Mouse (Mus musculus): ENCODE measurements around the gene Slc27a4.
A peak's percentile ranks its signal among the peaks of the same experiment; 100 is the strongest.
"Not testable (repeated sequence)": the region's sequence is repeated elsewhere in the genome, so short reads cannot be mapped to it uniquely, and the experiment has no call there.

The Slc27a4 gene

DNA sequence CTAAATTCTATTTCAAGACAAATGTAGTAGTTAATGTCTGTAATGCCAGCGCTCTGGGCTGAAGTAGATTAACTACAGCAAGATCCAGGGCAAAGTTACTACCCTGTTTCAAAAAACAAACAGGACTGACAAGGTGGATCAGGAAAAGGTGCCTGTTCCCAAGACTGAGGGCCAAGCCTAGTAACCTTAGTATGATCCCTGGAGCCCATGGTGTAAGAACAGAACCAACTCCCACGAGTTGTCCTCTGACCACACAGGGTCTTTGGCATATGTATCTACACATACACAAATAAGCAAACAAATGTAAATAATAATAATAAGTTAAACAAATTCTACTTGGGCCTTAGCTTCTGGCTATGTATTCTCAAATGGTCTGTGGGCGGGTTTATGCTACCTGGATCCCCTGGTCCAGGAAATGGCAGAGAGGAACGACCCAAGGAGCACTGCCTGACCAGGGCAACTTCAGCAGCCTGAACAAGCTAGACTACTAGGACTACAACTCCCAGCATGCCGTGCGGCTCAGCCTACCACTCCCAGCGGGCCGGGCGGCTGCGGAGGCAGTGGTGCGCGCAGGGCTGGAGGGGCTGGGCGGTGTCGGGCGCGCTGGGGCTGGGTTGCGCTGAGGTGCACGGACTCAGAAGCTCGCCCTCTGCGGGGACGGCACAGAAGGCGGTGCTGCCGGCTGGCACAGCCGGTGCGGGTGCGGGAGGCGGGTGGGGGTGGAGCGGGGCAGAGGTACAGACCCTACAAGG is at the start of gene Slc27a4:
Gene Slc27a4, plus strand, starts transcription at position 560 of the 752 bp plus-strand sequence.
- peak; percentile 97 for DNase-seq

DNA sequence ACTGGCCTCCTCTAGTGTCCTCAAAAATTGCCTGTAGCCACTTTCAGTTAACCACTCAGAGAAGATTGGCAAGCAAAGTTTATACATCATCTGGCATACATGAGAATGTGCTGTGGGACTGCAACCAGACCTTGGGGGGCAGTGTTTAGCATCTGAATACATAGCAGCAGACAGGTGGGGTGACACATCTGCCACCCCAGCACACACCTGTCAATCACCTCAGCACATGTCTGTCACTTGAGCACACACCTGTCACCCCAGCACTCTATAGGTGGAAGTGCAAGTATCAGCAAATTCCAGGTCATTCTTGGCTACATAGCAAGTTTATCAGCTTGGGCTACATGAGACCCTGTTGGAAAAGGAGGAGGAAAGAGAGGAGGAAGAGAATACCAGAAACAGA is 46.7 kb upstream of the Slc27a4 start:
- no peak for DNase-seq

DNA sequence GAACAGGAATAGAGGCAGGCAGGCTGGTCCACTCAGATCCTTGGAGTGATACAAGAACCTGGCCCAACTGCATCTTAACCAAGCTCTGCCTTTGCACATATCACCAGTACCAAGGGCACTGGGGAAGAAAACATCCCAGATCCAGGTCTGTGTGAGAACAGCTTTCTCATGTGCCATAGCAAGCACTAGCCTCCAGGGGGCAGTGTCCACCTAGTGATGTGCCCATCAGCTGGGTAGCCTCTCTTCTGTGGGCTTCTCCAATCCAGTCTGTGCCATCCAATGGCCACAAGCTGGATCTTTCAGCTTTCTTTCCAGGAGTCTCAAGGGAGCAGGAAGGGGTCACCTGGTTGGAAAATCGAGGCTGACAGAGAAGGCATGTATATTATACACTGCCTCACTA is 37.6 kb upstream of the Slc27a4 start:
- peak; percentile 74 to 76 for DNase-seq

DNA sequence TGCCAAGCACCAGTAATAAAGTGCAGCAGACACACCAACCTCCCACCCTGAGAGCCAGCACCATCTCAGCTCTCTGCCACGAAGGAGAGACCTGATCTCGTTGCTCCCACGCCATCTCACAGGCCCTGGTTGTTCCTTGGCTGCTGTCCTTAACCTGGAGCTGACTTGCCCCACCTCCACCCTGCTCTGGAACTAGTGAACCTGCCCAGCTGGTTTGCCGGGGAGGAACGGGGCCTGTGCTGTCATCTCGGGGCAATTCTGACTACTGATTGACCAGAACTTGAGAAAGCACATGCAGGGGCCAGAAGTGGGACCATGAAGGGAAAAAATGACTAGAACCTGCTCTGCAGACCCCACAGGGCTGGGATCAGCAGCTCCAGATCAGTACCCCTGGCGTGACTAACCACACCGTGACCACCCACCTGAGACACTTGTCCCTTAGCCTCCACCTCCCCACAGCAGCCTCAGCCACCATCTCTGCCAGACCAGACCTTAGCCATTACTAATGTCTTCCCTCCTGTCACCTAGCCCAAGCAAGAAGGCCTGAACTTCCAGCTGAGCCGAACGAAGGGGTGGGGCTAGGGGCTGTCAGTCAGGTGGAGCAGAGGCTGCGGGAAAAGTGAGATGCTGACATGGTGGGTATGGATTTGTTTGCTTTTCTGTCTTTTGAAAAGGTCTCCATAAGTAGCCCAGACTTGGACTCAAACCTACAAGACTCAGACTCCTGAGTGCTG is 34.3 kb upstream of the Slc27a4 start:
- DNase-seq: no peak

DNA sequence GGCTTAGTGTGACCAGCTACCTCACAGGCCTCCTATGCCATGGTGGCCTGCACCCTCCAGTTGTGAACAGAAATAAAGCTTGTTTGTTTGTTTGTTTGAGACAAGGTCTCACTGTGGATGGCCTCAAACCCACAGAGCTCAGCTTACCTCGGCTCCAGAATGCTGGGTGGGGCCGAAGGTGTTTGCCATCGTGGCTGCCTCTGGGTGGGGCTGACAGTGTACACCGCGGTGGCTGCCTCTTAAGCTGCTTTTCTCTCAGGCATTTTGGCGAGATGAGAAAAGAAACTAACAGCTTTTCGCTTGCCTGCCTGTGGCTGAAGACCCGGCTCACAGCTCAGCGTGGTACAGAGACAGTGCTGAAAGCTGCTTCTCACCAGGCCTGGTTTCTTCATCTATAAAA is 33.5 kb upstream of the Slc27a4 start:
- no peak for DNase-seq

DNA sequence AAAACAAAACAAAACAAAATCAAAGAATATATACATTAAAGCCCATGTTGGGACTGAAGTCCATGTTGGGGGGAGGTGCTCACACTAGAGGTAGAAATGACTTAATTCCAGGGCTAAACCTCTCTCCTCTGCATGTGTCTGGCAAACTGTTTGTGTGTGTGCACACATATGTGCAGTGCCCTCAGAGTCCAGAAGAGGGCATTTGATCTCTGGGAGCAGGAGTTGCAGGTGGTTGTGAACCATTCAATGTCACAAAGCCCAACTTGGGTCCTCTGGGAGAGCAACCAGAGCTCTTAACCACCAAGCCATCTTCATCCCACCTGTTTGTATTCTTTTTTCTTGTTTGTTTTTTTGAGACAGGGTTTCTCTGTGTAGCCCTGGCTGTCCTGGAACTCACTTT is 32.3 kb upstream of the Slc27a4 start:
- DNase-seq: no peak

DNA sequence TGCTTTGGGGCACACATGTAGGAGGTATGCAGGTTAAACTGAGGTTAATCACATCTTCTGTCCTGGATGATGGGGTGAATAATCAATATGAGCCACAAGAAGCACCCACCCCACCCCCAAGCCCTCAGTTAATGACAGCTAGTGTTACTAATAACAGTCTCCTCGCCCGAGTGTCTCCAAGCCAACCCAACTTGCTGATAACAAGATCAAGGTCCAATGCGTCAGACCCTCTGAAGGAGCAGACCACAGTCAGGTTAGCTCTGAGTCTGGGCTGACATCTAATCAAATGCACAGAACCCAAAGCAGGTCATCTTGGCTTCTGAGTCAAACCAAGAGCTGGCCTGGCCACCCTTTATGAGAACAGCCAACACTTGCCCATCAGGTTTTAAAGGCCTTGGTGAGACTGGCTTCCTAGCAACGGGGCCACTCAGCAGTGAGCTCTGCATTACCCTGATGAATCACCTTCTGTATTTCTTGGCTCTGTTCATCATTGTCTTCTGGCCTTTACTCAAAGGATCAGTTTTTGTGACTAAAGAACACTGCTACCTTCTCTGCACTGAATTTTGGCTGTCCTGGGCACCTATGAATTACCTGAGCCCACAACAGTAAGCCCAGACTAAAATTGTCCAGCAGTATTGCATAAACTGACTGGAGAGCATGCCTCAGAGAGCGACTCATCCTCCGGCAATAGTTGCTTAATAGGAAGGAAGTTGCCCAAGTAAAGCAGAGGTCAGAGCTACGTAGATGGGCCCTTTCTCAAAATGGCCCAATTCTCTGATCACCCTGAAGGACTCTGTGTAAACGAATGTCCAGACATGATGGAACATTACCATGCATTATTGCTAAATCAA is 30.6 kb upstream of the Slc27a4 start:
- no peak for DNase-seq

DNA sequence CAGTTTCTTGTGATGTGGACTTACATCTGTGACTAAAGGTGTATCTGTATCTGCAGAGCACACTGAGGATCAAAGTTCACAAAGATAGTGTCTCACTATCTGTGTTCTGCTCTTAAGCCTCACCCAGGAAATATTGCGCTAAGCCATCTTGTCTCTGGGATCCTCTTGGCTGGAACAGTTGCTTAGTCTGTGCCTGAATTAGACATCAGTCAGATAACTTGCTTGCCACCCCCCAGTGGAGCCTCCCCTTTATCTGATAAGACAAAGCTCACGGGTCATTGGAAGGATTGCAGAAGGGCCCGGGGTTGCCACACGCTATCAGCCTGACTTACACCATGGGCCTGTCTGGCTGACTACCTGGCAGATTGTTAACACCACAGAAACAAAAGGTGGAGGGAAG is 29.1 kb upstream of the Slc27a4 start:
- no peak for DNase-seq

DNA sequence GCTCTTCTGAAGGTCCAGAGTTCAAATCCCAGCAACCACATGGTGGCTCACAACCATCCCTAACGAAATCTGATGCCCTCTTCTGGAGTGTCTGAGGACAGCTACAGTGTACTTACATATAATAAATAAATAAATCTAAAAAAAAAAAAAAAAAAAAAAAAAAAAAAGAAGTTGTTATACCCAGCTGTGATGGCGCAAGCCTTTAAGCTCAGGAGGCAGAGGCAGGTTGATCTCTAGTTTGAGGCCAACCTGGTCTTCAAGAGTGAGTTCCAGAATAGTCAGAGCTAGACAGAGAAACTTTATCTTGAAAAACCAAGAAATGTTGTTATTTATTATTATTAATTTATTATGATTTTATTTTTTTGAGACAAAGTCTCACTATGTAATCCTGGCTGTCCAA is 21.2 kb upstream of the Slc27a4 start:
- DNase-seq: not testable (repeated sequence)

DNA sequence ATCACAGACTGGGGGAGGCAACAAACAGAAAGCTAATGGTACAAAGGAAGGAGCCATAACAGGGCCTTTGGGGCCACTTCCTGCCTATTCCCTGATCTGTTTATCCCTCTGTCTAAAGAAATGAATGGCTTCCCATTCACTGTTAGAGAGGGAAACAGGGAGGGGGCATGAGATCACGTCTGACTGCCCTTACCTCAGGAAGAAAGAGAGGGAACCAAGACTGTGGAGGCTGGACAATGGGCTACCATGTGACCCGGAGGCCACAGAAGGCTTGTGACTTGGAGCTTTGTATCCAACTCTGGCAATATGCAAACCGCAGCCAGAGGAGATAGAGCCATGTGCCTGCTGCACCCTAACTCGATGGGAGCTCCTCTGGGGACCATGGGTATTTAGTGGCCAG is 18.1 kb upstream of the Slc27a4 start:
- no peak for DNase-seq

DNA sequence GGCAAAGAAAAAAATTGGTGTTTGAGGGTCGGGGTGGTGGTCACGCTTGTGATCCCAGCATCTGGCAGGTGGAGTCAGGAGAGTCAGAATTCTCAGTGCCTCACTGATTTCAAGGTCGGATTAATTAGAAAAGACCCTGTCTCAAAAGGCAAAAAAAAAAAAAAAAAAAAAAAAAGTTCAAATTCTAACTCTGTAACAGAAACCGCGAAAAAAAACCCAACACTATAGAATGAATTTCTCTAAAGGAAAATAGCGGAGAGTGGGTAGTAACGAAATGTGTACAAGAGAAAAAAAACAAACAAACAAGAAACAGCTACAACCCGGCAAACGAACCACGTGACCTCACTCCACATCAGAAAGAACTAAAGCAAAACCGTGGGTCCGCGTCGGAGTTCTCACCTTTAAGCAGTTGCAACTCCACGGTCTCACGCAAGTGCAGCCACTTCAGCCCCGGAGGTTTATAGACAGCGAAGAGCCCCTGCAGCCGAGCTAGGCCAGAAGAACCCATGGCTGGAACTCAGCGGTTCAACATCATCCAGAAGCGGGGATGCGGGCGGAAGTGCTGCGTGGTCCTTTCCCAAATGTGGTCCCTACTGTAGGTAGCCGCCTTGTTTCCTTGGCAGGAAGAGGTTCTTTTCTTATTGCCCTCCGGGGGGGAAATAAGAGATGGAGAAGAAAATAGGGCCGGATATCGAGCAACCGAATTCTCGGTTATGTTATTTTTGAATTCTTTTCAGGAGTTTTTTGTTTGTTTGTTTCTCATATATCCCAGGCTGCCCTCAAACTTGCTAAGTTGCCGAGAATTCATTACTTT is 15.1 kb upstream of the Slc27a4 start, which contains the start of gene Coq4:
Gene Coq4, plus strand, starts transcription at position 390 of the 814 bp plus-strand sequence.
- DNase-seq: peak; percentile 89 to 93

DNA sequence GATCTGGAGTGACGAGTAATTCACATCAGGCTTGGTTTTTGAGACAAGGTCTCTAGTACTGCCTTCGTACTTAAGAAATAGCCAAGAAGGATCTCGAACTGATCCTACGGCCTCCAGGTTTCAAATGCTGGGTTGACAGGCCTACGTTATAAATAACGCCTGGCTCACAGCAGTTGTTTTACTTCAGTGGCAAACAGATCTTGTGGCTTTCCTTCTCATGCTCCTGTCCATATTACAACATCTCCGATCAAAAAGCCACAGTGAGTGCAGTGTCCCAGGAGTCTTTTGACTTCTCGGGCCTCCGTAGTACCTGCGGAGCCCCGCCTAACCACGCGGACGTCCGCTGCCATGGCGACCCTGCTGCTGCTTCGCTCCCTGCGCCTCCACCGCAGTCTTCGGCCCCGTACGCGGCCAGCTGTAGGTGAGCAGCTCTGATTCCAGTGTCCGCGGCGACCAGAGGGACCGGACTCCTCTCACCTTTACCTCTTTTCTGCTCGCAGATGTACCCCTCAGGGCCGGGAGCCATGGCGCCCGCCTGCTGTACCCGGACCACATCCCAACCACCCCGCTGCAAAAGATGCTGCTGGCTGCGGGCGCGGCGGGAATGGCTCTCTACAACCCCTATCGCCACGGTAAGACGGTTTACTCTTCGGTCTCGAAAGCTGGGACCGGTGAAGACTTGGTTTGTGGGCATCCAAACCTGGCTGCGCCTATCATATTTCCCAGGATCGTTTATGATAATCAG is 14.3 kb upstream of the Slc27a4 start, which contains the start of gene Trub2:
Gene Trub2, minus strand, starts transcription at position 566 of the 745 bp plus-strand sequence.
- DNase-seq: peak; percentile 87 to 88

DNA sequence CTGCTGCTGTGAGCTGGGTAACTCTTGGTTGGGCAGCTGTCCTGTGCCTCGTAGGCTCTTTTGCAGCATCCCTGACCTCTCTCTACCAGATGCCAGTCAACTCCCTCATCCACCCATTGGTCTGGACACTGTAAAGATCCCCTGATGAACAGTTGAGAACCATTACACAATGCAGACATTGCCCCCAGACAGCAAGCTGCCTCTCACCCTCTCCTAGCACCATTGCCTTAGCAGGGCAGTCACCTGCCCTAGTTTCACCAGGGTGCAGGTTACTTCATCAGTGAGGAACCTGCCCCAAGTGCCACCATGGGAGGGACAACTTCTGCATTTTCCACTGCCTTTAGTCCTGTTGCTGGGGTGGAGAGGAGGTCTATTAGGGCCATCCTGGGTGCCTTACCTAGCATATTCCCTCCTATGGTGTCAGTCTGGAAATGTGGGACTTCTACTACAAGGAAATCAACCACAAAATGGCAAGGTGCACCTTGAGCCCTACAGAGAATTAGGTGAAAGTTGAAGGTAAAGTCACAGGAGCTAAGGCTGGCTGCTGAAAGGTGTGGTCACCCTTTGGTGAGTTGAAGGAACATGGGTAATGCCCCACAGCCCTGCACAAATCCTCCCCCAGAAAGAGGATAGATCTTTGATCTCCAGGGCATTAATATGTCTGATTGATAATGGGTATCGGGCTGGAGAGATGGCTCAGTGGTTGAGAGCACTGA is 9.5 kb upstream of the Slc27a4 start:
- no peak for DNase-seq

DNA sequence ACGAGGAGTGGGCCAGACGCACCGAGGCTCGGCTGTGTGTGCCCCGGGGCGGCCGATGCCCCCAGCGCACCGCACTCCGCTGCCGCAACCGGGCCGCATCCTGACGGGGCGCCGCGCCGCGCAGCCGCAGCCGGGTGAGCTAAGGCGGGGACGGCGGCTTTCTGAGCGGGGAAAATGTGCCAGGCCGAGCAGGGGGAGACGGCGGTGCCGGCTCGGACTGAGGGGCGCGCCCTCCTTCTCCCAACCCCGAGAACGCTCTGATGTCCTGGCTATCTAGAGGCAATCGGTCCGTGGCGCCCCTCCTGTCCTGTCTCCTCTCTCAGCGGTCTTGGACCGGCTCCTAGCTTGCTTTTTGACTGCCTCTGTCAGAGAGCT is 380 bp downstream of the Slc27a4 start:
- no peak for DNase-seq

DNA sequence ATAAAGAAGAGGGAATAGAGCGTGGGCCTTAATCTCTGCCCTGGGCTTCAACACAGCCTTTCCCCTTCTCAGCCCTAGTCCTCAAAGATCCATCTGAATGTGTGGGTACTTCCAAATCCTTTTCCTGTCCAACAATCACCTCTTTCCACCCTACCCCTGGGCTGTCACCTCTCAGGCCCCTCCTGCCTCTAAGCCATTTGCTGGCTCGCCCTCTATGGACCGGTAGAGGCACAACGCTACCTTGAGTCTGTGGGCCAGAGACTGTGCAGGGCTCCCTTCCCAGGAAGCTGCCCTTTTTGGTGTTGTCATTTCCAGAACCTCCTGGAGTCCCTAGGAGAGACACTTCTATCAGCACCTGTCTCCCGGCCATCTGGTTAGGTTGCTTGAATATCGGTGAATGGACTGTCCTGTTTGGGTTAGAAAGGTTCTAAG is 982 bp downstream of the Slc27a4 start:
- DNase-seq: peak; percentile 46 to 47

DNA sequence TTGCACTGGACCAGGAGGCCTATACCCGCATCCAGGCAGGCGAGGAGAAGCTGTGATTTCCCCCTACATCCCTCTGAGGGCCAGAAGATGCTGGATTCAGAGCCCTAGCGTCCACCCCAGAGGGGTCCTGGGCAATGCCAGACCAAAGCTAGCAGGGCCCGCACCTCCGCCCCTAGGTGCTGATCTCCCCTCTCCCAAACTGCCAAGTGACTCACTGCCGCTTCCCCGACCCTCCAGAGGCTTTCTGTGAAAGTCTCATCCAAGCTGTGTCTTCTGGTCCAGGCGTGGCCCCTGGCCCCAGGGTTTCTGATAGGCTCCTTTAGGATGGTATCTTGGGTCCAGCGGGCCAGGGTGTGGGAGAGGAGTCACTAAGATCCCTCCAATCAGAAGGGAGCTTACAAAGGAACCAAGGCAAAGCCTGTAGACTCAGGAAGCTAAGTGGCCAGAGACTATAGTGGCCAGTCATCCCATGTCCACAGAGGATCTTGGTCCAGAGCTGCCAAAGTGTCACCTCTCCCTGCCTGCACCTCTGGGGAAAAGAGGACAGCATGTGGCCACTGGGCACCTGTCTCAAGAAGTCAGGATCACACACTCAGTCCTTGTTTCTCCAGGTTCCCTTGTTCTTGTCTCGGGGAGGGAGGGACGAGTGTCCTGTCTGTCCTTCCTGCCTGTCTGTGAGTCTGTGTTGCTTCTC is 13.4 kb downstream of the Slc27a4 start:
- no peak for DNase-seq

DNA sequence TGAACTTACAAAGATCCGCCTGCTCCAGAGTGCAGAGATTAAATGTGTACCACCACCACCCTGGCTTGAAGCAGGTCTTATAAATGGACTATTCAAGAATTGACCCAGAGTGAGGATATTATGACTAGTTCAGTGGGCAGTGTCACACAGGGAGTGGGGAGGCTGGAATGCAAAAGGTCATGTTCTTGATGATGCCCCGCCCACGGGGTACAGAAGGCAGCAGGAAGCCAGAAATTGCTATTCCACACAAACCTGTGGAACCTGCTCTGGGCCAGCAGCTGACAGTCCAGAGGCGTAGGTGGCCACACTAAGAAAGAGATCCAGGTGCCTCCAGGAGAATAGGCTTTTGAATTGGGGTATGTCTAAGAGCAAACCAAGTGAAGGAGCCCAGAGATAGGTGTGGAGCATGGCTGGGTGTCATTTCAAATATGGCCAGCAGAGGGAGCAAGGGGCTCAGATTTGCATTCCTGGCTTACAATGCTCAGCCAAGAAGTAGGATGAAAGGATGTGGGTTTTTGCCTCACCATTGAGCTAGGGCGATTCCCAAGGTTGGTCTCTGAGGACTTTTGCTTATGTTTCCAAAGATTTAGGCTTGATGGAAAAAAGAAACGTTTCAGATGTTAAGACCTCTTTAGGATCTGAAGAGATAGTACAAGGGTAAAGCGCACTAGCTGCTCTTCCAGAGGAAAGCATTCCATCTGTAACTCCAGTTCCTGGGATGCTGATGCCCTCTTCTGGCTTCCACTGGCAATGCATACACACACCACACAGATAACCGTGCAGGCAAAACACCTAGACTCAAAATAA is 15.2 kb downstream of the Slc27a4 start:
- DNase-seq: peak; percentile 88 to 94

DNA sequence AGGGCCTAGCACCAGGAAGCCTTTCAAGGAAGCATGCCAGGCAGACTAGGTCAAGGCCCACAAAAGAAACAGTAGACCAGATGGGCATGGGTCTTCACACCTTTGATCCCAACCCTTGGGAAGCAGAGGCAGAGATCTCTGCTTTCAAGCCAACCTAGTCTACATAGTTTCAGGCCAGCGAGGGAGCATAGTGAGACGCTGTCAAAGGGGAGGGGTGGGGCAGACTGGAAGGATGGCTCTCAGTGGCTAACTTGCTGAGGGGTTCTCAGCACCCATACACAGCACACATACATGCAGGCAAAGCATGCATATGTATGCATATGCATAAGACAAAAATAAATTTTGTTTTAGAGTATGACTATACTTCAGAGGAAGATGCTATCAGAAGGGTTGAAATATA is 16.9 kb downstream of the Slc27a4 start:
- no peak for DNase-seq
